Mouse (Mus musculus) embryonic facial prominence, embryonic 13.5 days (tissue): ENCODE data around the gene Prim2. TPM values are rescaled to one million over a fixed set of nuclear protein-coding genes. Genes with fewer than 3 reads are reported as not detected.

Source experiments
- ATAC-seq: fragments of 200-750 bp; cut with Nextera tagmentation; 2 replicates; pipeline ENCODE4 v1.8.0; 2017; ENCODE audit warnings: low read depth; ENCODE audit not compliant: insufficient number of reproducible peaks, insufficient read depth, low FRiP score, low TSS enrichment
- H3K27ac ChIP-seq: fragments of 300-500 bp; sonication (generic); 2 replicates; pipeline ENCODE4 v1.5.1; 2015; ENCODE audit warnings: moderate library complexity, mild to moderate bottlenecking, inconsistent platforms
- H3K27me3 ChIP-seq: fragments of 300-500 bp; sonication (generic); 2 replicates; pipeline ENCODE4 v1.6.1; 2015; ENCODE audit warnings: mild to moderate bottlenecking, inconsistent platforms
- H3K36me3 ChIP-seq: fragments of 300-500 bp; sonication (generic); 2 replicates; pipeline ENCODE4 v1.6.1; 2015; ENCODE audit warnings: mild to moderate bottlenecking, inconsistent platforms
- H3K4me1 ChIP-seq: fragments of 300-500 bp; sonication (generic); 2 replicates; pipeline ENCODE4 v1.6.1; 2015; ENCODE audit warnings: inconsistent platforms
- H3K4me2 ChIP-seq: fragments of 300-500 bp; sonication (generic); 2 replicates; pipeline ENCODE4 v1.6.1; 2015; ENCODE audit warnings: moderate library complexity, mild to moderate bottlenecking, inconsistent platforms
- H3K4me3 ChIP-seq: fragments of 300-500 bp; sonication (generic); 2 replicates; pipeline ENCODE4 v1.5.1; 2015; ENCODE audit warnings: mild to moderate bottlenecking, inconsistent platforms
- H3K9ac ChIP-seq: fragments of 300-500 bp; sonication (generic); 2 replicates; pipeline ENCODE4 v1.6.1; 2015; ENCODE audit warnings: mild to moderate bottlenecking, inconsistent platforms
- H3K9me3 ChIP-seq: fragments of 300-500 bp; sonication (generic); 2 replicates; pipeline ENCODE4 v1.6.1; 2016; ENCODE audit warnings: inconsistent platforms
- WGBS: fragments of 180-500 bp; shearing (Covaris S2); methylation state at CpG from one replicate; pipeline ENCODE4 v1.1.7; 2015; ENCODE audit warnings: mixed read lengths; 5-methylcytosine and 5-hydroxymethylcytosine counted together
- polyA plus RNA-seq: library from polyadenylated mRNA; unstranded; fragments of >200 nt; fragmentation: Nextera tagmentation; extraction: Ambion mirVana; gene quantifications from 2 replicates; pipeline ENCODE4 v1.2.1, GENCODE M21; 2015

Prim2 gene
- polyA plus RNA-seq, 1 experiment from 2014 or later, result 44.6 TPM

- H3K4me2 ChIP-seq, result no peak overlapping the region
These were observed 167.3 kb downstream of the Prim2 start for GRCm38 (mm10) chr1:33502298-33502697.

GRCm38 (mm10) chr1:33500111-33500510 is 169.5 kb downstream of the Prim2 start:
- H3K9me3 ChIP-seq, result no peaks in the 10 kb centered on the region
- no peak for ATAC-seq
- 77% methylated on average over 9 of the region's 9 CpGs for WGBS
- no peaks in the 10 kb centered on the region for H3K4me1 ChIP-seq
- no peak overlapping the region for H3K4me2 ChIP-seq
- H3K4me3 ChIP-seq, result no peak overlapping the region
- H3K36me3 ChIP-seq, result no peaks in the 10 kb centered on the region
- H3K27ac ChIP-seq, result no peak overlapping the region
- H3K27me3 ChIP-seq, result no peaks in the 10 kb centered on the region
- H3K9ac ChIP-seq, result no peak overlapping the region

More at GRCm38 (mm10) chr1:33502298-33502697, 167.3 kb downstream of the Prim2 start:
- Histone ChIP-seq H3K27me3 (no peaks in the 10 kb centered on the region), H3K4me3 (no peak overlapping the region), H3K9ac (no peak overlapping the region), H3K27ac (no peak overlapping the region), H3K9me3 (no peaks in the 10 kb centered on the region), H3K4me1 (no peaks in the 10 kb centered on the region), H3K36me3 (no peaks in the 10 kb centered on the region)
- 63% methylated on average over 1 of the region's 1 CpGs for WGBS
- ATAC-seq, result no peak

GRCm38 (mm10) chr1:33499603-33500002 is 170.0 kb downstream of the Prim2 start:
- Histone ChIP-seq H3K9ac (no peak overlapping the region), H3K27ac (no peak overlapping the region), H3K36me3 (no peaks in the 10 kb centered on the region), H3K27me3 (no peaks in the 10 kb centered on the region), H3K4me2 (no peak overlapping the region), H3K9me3 (no peaks in the 10 kb centered on the region), H3K4me1 (no peaks in the 10 kb centered on the region), H3K4me3 (no peak overlapping the region)
- 77% methylated on average over 4 of the region's 4 CpGs for WGBS
- ATAC-seq, result no peak

GRCm38 (mm10) chr1:33496128-33496527 is 173.5 kb downstream of the Prim2 start:
- WGBS, result 83% methylated on average over 4 of the region's 4 CpGs
- H3K4me3 ChIP-seq, result no peak overlapping the region

GRCm38 (mm10) chr1:33495586-33495985 is 174.0 kb downstream of the Prim2 start:
- Histone ChIP-seq H3K4me1 (no peaks in the 10 kb centered on the region), H3K4me3 (no peak overlapping the region), H3K36me3 (no peaks in the 10 kb centered on the region), H3K4me2 (no peak overlapping the region), H3K27ac (no peak overlapping the region), H3K9me3 (no peaks in the 10 kb centered on the region), H3K27me3 (no peaks in the 10 kb centered on the region), H3K9ac (no peak overlapping the region)
- no peak for ATAC-seq
- 67% methylated on average over 3 of the region's 3 CpGs for WGBS

More at GRCm38 (mm10) chr1:33496128-33496527, 173.5 kb downstream of the Prim2 start:
- no peaks in the 10 kb centered on the region for H3K4me1 ChIP-seq
- H3K36me3 ChIP-seq, result no peaks in the 10 kb centered on the region
- ATAC-seq, result no peak
- H3K4me2 ChIP-seq, result no peak overlapping the region
- no peak overlapping the region for H3K9ac ChIP-seq
- no peak overlapping the region for H3K27ac ChIP-seq
- H3K9me3 ChIP-seq, result no peaks in the 10 kb centered on the region
- H3K27me3 ChIP-seq, result no peaks in the 10 kb centered on the region

GRCm38 (mm10) chr1:33495203-33495553 is 174.4 kb downstream of the Prim2 start:
- H3K4me1 ChIP-seq, result no peaks in the 10 kb centered on the region
- H3K4me3 ChIP-seq, result no peak overlapping the region
- no peak overlapping the region for H3K9ac ChIP-seq
- no peaks in the 10 kb centered on the region for H3K27me3 ChIP-seq
- no peak overlapping the region for H3K4me2 ChIP-seq
- no peaks in the 10 kb centered on the region for H3K36me3 ChIP-seq
- ATAC-seq, result no peak
- H3K9me3 ChIP-seq, result no peaks in the 10 kb centered on the region
- WGBS, result 83% methylated on average over 8 of the region's 8 CpGs
- no peak overlapping the region for H3K27ac ChIP-seq

GRCm38 (mm10) chr1:33494524-33495202 is 174.9 kb downstream of the Prim2 start:
- 33% methylated on average over 2 of the region's 2 CpGs for WGBS
- no peak for ATAC-seq
- no peak overlapping the region for H3K4me2 ChIP-seq

GRCm38 (mm10) chr1:33490220-33490619 is 179.4 kb downstream of the Prim2 start:
- Histone ChIP-seq H3K27ac (no peak overlapping the region), H3K9me3 (no peaks in the 10 kb centered on the region), H3K4me3 (no peak overlapping the region), H3K4me1 (no peaks in the 10 kb centered on the region), H3K9ac (no peak overlapping the region), H3K36me3 (no peaks in the 10 kb centered on the region), H3K27me3 (no peaks in the 10 kb centered on the region), H3K4me2 (no peak overlapping the region)
- ATAC-seq, result no peak
- WGBS, result 70% methylated on average over 6 of the region's 6 CpGs

More at GRCm38 (mm10) chr1:33494524-33495202, 174.9 kb downstream of the Prim2 start:
- H3K4me3 ChIP-seq, result no peak overlapping the region
- no peaks in the 10 kb centered on the region for H3K27me3 ChIP-seq
- no peaks in the 10 kb centered on the region for H3K36me3 ChIP-seq
- no peaks in the 10 kb centered on the region for H3K9me3 ChIP-seq
- no peaks in the 10 kb centered on the region for H3K4me1 ChIP-seq
- no peak overlapping the region for H3K9ac ChIP-seq
- no peak overlapping the region for H3K27ac ChIP-seq

- 93% methylated on average over 5 of the region's 5 CpGs for WGBS
These were observed 181.2 kb downstream of the Prim2 start for GRCm38 (mm10) chr1:33488372-33488771.

GRCm38 (mm10) chr1:33483746-33484145 is 185.8 kb downstream of the Prim2 start:
- Histone ChIP-seq H3K9me3 (no peaks in the 10 kb centered on the region), H3K4me3 (no peak overlapping the region)

More at GRCm38 (mm10) chr1:33488372-33488771, 181.2 kb downstream of the Prim2 start:
- H3K4me2 ChIP-seq, result no peak overlapping the region
- peaks cover 6% of the 10 kb centered on the region; the same call in 1 of the 2 replicates for H3K36me3 ChIP-seq
- H3K9me3 ChIP-seq, result no peaks in the 10 kb centered on the region
- H3K27me3 ChIP-seq, result no peaks in the 10 kb centered on the region
- no peaks in the 10 kb centered on the region for H3K4me1 ChIP-seq
- ATAC-seq, result no peak
- no peak overlapping the region for H3K27ac ChIP-seq
- H3K4me3 ChIP-seq, result no peak overlapping the region
- no peak overlapping the region for H3K9ac ChIP-seq

GRCm38 (mm10) chr1:33480382-33480781 is 189.2 kb downstream of the Prim2 start:
- ATAC-seq, result no peak
- Histone ChIP-seq H3K9ac (no peak overlapping the region), H3K27me3 (no peaks in the 10 kb centered on the region), H3K4me1 (no peaks in the 10 kb centered on the region), H3K4me3 (no peak overlapping the region), H3K9me3 (no peaks in the 10 kb centered on the region), H3K36me3 (peaks cover 6% of the 10 kb centered on the region; the same call in 1 of the 2 replicates), H3K27ac (no peak overlapping the region), H3K4me2 (no peak overlapping the region)
- WGBS, result 90% methylated on average over 7 of the region's 7 CpGs

More at GRCm38 (mm10) chr1:33483746-33484145, 185.8 kb downstream of the Prim2 start:
- H3K27me3 ChIP-seq, result no peaks in the 10 kb centered on the region
- no peaks in the 10 kb centered on the region for H3K4me1 ChIP-seq
- 53% methylated on average over 3 of the region's 3 CpGs for WGBS
- no peak overlapping the region for H3K27ac ChIP-seq
- H3K36me3 ChIP-seq, result peaks cover 6% of the 10 kb centered on the region; the same call in 1 of the 2 replicates
- no peak overlapping the region for H3K4me2 ChIP-seq
- ATAC-seq, result no peak
- H3K9ac ChIP-seq, result no peak overlapping the region

- no peak overlapping the region for H3K4me2 ChIP-seq
- H3K4me1 ChIP-seq, result no peaks in the 10 kb centered on the region
- H3K9ac ChIP-seq, result no peak overlapping the region
- no peaks in the 10 kb centered on the region for H3K27me3 ChIP-seq
- no peak overlapping the region for H3K27ac ChIP-seq
- ATAC-seq, result no peak
- 90% methylated on average over 6 of the region's 6 CpGs for WGBS
- no peaks in the 10 kb centered on the region for H3K36me3 ChIP-seq
- no peaks in the 10 kb centered on the region for H3K9me3 ChIP-seq
- no peak overlapping the region for H3K4me3 ChIP-seq
These were observed 198.5 kb downstream of the Prim2 start for GRCm38 (mm10) chr1:33471069-33471468.
